ENCODE assay signal across 7 mouse cellular contexts in genomic region chr3:61364978-61365778, GRCm38 (mm10). TPM values are rescaled to one million over a fixed set of nuclear protein-coding genes. Genes with fewer than 3 reads are reported as not detected.
DNase-seq lines count a peak whose midpoint lies in the region; ATAC-seq and TF ChIP-seq lines count a peak whose summit lies in the region.

No protein-coding gene starts in this region.

- H3K27ac ChIP-seq in embryonic facial prominence, embryonic 11.5 days (replicated peaks; ENCODE audit: low read depth, low read length), result peak overlapping the region; percentile 72; the same call in 1 of the 2 replicates
- H3K27ac ChIP-seq in heart, adult 2 months, result peak overlapping the region; percentile 81
- H3K27ac ChIP-seq in limb, embryonic 15.5 days, result peak overlapping the region; percentile 93
- H3K27ac ChIP-seq in midbrain, embryonic 16.5 days (ENCODE audit: low read length), result peak overlapping the region; percentile 93

- no peaks in the 10 kb centered on the region for H3K36me3 ChIP-seq in embryonic facial prominence, embryonic 11.5 days (replicated peaks; ENCODE audit: control insufficient read depth, insufficient read depth, low read depth, low read length)
- no peaks in the 10 kb centered on the region; the same call in 1 of the 2 replicates for H3K36me3 ChIP-seq in heart, adult 2 months (ENCODE audit: control insufficient read depth, insufficient read depth, low read length)
- 0 out of 2 replicates have a peak, but pooled peaks cover 4% of the 10 kb centered on the region for H3K36me3 ChIP-seq in limb, embryonic 15.5 days
- H3K36me3 ChIP-seq in midbrain, embryonic 16.5 days (ENCODE audit: control insufficient read depth, insufficient read depth, low read length), result peaks cover 2% of the 10 kb centered on the region; the same call in 1 of the 2 replicates

- no peak for TF ChIP-seq EP300 in heart, adult 2 months (IDR thresholded peaks at IDR 0.05; ENCODE audit: insufficient read depth, low read depth, low read length)

- no peak for TF ChIP-seq POLR2A in heart, adult 2 months (IDR thresholded peaks at IDR 0.05; ENCODE audit: insufficient read depth, low read depth, low read length)

- peak overlapping the region; percentile 82 for H3K4me3 ChIP-seq in embryonic facial prominence, embryonic 11.5 days (ENCODE audit: low read depth, low read length)
- peak overlapping the region; percentile 89 for H3K4me3 ChIP-seq in heart, adult 2 months
- H3K4me3 ChIP-seq in limb, embryonic 15.5 days, result peak overlapping the region; percentile 90
- peak overlapping the region; percentile 97 for H3K4me3 ChIP-seq in midbrain, embryonic 16.5 days (ENCODE audit: low read depth, low read length)

- TF ChIP-seq CTCF in heart, adult 2 months (IDR thresholded peaks at IDR 0.05), result peak; percentile 12; the same call in 1 of the 2 replicates

- under 1% methylated on average over 68 of the region's 68 CpGs for WGBS in embryonic facial prominence, embryonic 11.5 days
- under 1% methylated on average over 68 of the region's 68 CpGs for WGBS in heart, adult 2 months
- WGBS in limb, embryonic 15.5 days, result under 1% methylated on average over 68 of the region's 68 CpGs
- WGBS in midbrain, embryonic 16.5 days, result under 1% methylated on average over 68 of the region's 68 CpGs

- H3K4me1 ChIP-seq in embryonic facial prominence, embryonic 11.5 days (ENCODE audit: control insufficient read depth, insufficient read depth, low read length), result no peaks in the 10 kb centered on the region
- no peaks in the 10 kb centered on the region for H3K4me1 ChIP-seq in heart, adult 2 months (ENCODE audit: control insufficient read depth, insufficient read depth, low read length)
- H3K4me1 ChIP-seq in limb, embryonic 15.5 days, result peaks cover 18% of the 10 kb centered on the region
- peaks cover 26% of the 10 kb centered on the region for H3K4me1 ChIP-seq in midbrain, embryonic 16.5 days (ENCODE audit: control insufficient read depth, insufficient read depth, low read length)

- H3K9me3 ChIP-seq in embryonic facial prominence, embryonic 11.5 days (replicated peaks; ENCODE audit: control insufficient read depth, low read length), result no peaks in the 10 kb centered on the region
- no peaks in the 10 kb centered on the region for H3K9me3 ChIP-seq in limb, embryonic 15.5 days
- no peaks in the 10 kb centered on the region for H3K9me3 ChIP-seq in midbrain, embryonic 16.5 days (replicated peaks; ENCODE audit: control insufficient read depth, low read length, poor library complexity, severe bottlenecking)

- no peak for ATAC-seq in embryonic facial prominence, embryonic 11.5 days (replicated peaks; ENCODE audit: insufficient number of reproducible peaks, low FRiP score, low TSS enrichment, low read depth)
- no peak for ATAC-seq in limb, embryonic 15.5 days (ENCODE audit: insufficient number of reproducible peaks, low FRiP score, low TSS enrichment, low read depth)
- peak; percentile 15 for ATAC-seq in midbrain, embryonic 16.5 days

- H3K79me2 ChIP-seq in heart, adult 2 months (replicated peaks; ENCODE audit: control insufficient read depth, insufficient read depth, low read length), result no peaks in the 10 kb centered on the region

- intact Hi-C loops in heart, adult 2 months (cut with DNase I), result no loop called here

- peak; percentile 47 for DNase-seq in adrenal gland, postnatal 25 days
- peak; percentile 46 for DNase-seq in embryonic facial prominence, embryonic 11.5 days (ENCODE audit: low spot score)
- DNase-seq in heart, adult 2 months, result peak; percentile 60 to 72
- DNase-seq in kidney, adult 8-10 months, result peak; percentile 15 to 24
- peak; percentile 59 to 70 for DNase-seq in spleen, postnatal 10 days (ENCODE audit: low spot score in 2 of 2)

- H3K9ac ChIP-seq in embryonic facial prominence, embryonic 11.5 days (replicated peaks; ENCODE audit: low read length), result peak overlapping the region; percentile 85
- H3K9ac ChIP-seq in heart, adult 2 months (ENCODE audit: low read depth, low read length), result peak overlapping the region; percentile 61
- H3K9ac ChIP-seq in limb, embryonic 15.5 days, result peak overlapping the region; percentile 82
- H3K9ac ChIP-seq in midbrain, embryonic 16.5 days (ENCODE audit: low read depth, low read length), result peak overlapping the region; percentile 92

- no peaks in the 10 kb centered on the region for H3K27me3 ChIP-seq in embryonic facial prominence, embryonic 11.5 days (ENCODE audit: control insufficient read depth, insufficient read depth, low read length)
- H3K27me3 ChIP-seq in heart, adult 2 months (ENCODE audit: control insufficient read depth, insufficient read depth, low read length), result no peaks in the 10 kb centered on the region
- H3K27me3 ChIP-seq in limb, embryonic 15.5 days, result no peaks in the 10 kb centered on the region
- no peaks in the 10 kb centered on the region; the same call in 1 of the 2 replicates for H3K27me3 ChIP-seq in midbrain, embryonic 16.5 days (ENCODE audit: control insufficient read depth, insufficient read depth, low read depth, low read length)

- peak overlapping the region; percentile 70 for H3K4me2 ChIP-seq in embryonic facial prominence, embryonic 11.5 days (ENCODE audit: low read depth, low read length)
- H3K4me2 ChIP-seq in limb, embryonic 15.5 days, result peak overlapping the region; percentile 90
- peak overlapping the region; percentile 82 for H3K4me2 ChIP-seq in midbrain, embryonic 16.5 days (ENCODE audit: low read length)

RNA-seq across cellular contexts. Expression of gene B430305J03Rik, which starts 0.6 kb away (rescaled TPM):
- total RNA-seq in adrenal gland, postnatal 25 days (2021), result 0.09 TPM in 1 of 2 replicates, not detected in the other
- polyA plus RNA-seq in embryonic facial prominence, embryonic 11.5 days (2014; fragmentation: Nextera tagmentation; extraction: Ambion mirVana), result not detected in 2 replicates
- total RNA-seq in heart, adult 2 months (2021), result under 1 TPM in 1 of 2 experiments, not detected in 1; 0.05 TPM
- polyA plus RNA-seq in heart, adult 2 months (2012; rRNA removed), result 0.10 TPM in 1 of 2 replicates, not detected in the other
- polyA plus RNA-seq in limb, embryonic 15.5 days (2015; fragmentation: Nextera tagmentation; extraction: Ambion mirVana), result not detected in 2 replicates
- polyA plus RNA-seq in midbrain, embryonic 16.5 days (2015; fragmentation: Nextera tagmentation; extraction: Ambion mirVana), result not detected in 2 replicates

RNA-seq across cellular contexts. Expression of gene Rap2b, which starts 3.7 kb away (rescaled TPM):
- 4.4 and 5.8 TPM in 2 replicates for total RNA-seq in adrenal gland, postnatal 25 days (2021)
- polyA plus RNA-seq in embryonic facial prominence, embryonic 11.5 days (2014; fragmentation: Nextera tagmentation; extraction: Ambion mirVana), result 12.8 and 14.6 TPM in 2 replicates
- total RNA-seq in heart, adult 2 months (2021), result 1 to 10 TPM; 2.3 to 2.6 TPM
- 1.5 and 1.9 TPM in 2 replicates for polyA plus RNA-seq in heart, adult 2 months (2012; rRNA removed)
- polyA plus RNA-seq in limb, embryonic 15.5 days (2015; fragmentation: Nextera tagmentation; extraction: Ambion mirVana), result 11.6 and 13.7 TPM in 2 replicates
- polyA plus RNA-seq in midbrain, embryonic 16.5 days (2015; fragmentation: Nextera tagmentation; extraction: Ambion mirVana), result 11.4 and 11.6 TPM in 2 replicates
